Mouse (Mus musculus) CH12.LX (cell line): ENCODE data around the gene Tmem170b. TPM values are rescaled to one million over a fixed set of nuclear protein-coding genes. Genes with fewer than 3 reads are reported as not detected.

Experiments
- DNase-seq: peaks from one replicate; pipeline ENCODE4 v3.0.0-alpha.2; 2013; ENCODE audit errors: extremely low read depth
- H3K27ac ChIP-seq: 2 replicates; pipeline ENCODE4 v1.5.1; 2012; ENCODE audit warnings: low read depth, mild to moderate bottlenecking, control low read depth, moderate library complexity; ENCODE audit not compliant: insufficient read depth
- H3K27me3 ChIP-seq: replicated peaks from 2 replicates; pipeline ENCODE3; 2012; ENCODE audit warnings: inconsistent platforms
- H3K36me3 ChIP-seq, 2 experiments: replicated peaks in 1 of 2; 2 replicates each; pipeline versions ENCODE3 to v1.6.1; 2012; ENCODE audit warnings: inconsistent platforms in 1 of 2, low read length in 1 of 2, mild to moderate bottlenecking in 1 of 2, mixed read lengths in 1 of 2, moderate library complexity in 1 of 2; ENCODE audit not compliant: control insufficient read depth in 1 of 2, insufficient read depth in 1 of 2
- H3K4me1 ChIP-seq, 2 experiments: 2 replicates each; pipeline ENCODE4 v1.6.1; 2012; ENCODE audit warnings: inconsistent platforms in 1 of 2, moderate library complexity in 1 of 2; ENCODE audit not compliant: insufficient read depth in 2 of 2, control insufficient read depth in 1 of 2
- H3K4me2 ChIP-seq: 2 replicates; pipeline ENCODE4 v1.6.1; 2012; ENCODE audit warnings: low read depth, mild to moderate bottlenecking, control low read depth; ENCODE audit not compliant: poor library complexity, insufficient read depth, severe bottlenecking
- H3K4me3 ChIP-seq, 3 experiments: fragments of 150-350 bp in 1 of 3; sonication (generic) in 1 of 3; replicated peaks in 1 of 3; 2 replicates each; pipeline versions ENCODE3 to v1.5.1; 2011 to 2012; ENCODE audit warnings: low read depth in 2 of 3, low read length in 2 of 3, mild to moderate bottlenecking in 2 of 3, moderate library complexity in 2 of 3, control low read depth in 1 of 3, improper control_type of control experiment in 1 of 3, inconsistent platforms in 1 of 3, mixed read lengths in 1 of 3; ENCODE audit not compliant: poor library complexity in 1 of 3
- H3K79me2 ChIP-seq: replicated peaks from 2 replicates; pipeline ENCODE4 v1.6.1; 2012; ENCODE audit warnings: mild to moderate bottlenecking, moderate library complexity; ENCODE audit not compliant: control insufficient read depth, poor library complexity, insufficient read depth, severe bottlenecking; ENCODE audit errors: extremely low read depth
- H3K9ac ChIP-seq: 2 replicates; pipeline ENCODE4 v1.6.1; 2012; ENCODE audit warnings: low read depth, mild to moderate bottlenecking, control low read depth, moderate library complexity; ENCODE audit not compliant: insufficient read depth
- H3K9me3 ChIP-seq: replicated peaks from 2 replicates; pipeline ENCODE3; 2012; ENCODE audit warnings: low read length, inconsistent platforms, mixed read lengths
- CHD1 ChIP-seq: IDR thresholded peaks from 2 replicates; pipeline ENCODE4 v1.6.1; 2012; ENCODE audit warnings: low read depth, low read length, improper control_type of control experiment, inconsistent platforms
- CHD2 ChIP-seq: IDR thresholded peaks from 2 replicates; pipeline ENCODE4 v1.6.1; 2011; ENCODE audit warnings: low read length, improper control_type of control experiment
- CTCF ChIP-seq, 2 experiments: IDR thresholded peaks in 1 of 2; conservative IDR thresholded peaks in 1 of 2; 2 replicates each; pipeline ENCODE4 v1.5.1; 2011 to 2012; ENCODE audit warnings: low read depth in 2 of 2, low read length in 2 of 2, improper control_type of control experiment in 1 of 2, inconsistent platforms in 1 of 2, mild to moderate bottlenecking in 1 of 2, moderate library complexity in 1 of 2
- E2F4 ChIP-seq: IDR thresholded peaks from 2 replicates; pipeline ENCODE4 v1.6.1; 2011; ENCODE audit warnings: low read depth, low read length, improper control_type of control experiment; ENCODE audit not compliant: insufficient replicate concordance
- ELF1 ChIP-seq: IDR thresholded peaks from 2 replicates; pipeline ENCODE4 v1.6.1; 2014; ENCODE audit warnings: low read depth, mild to moderate bottlenecking, inconsistent platforms, low read length, improper control_type of control experiment
- EP300 ChIP-seq: IDR thresholded peaks from 2 replicates; pipeline ENCODE4 v1.6.1; 2011; ENCODE audit warnings: low read length, improper control_type of control experiment
- ETS1 ChIP-seq: conservative IDR thresholded peaks from 2 replicates; pipeline ENCODE4 v1.6.1; 2012; ENCODE audit warnings: low read depth, mild to moderate bottlenecking, inconsistent platforms, low read length, improper control_type of control experiment, moderate library complexity
- GABPA ChIP-seq: IDR thresholded peaks from 2 replicates; pipeline ENCODE4 v1.6.1; 2012; ENCODE audit warnings: low read depth, low read length, improper control_type of control experiment, inconsistent platforms; ENCODE audit not compliant: insufficient replicate concordance
- HCFC1 ChIP-seq: IDR thresholded peaks from 2 replicates; pipeline ENCODE4 v1.6.1; 2012; ENCODE audit warnings: low read depth, mild to moderate bottlenecking, inconsistent platforms, low read length, improper control_type of control experiment
- KAT2A ChIP-seq: IDR thresholded peaks from 2 replicates; pipeline ENCODE4 v1.6.1; 2012; ENCODE audit warnings: low read length, improper control_type of control experiment, inconsistent platforms; ENCODE audit not compliant: insufficient replicate concordance
- MAFK ChIP-seq: IDR thresholded peaks from 2 replicates; pipeline ENCODE4 v1.6.1; 2011; ENCODE audit warnings: low read length, improper control_type of control experiment; ENCODE audit not compliant: insufficient replicate concordance
- MAX ChIP-seq: IDR thresholded peaks from 2 replicates; pipeline ENCODE4 v1.6.1; 2011; ENCODE audit warnings: low read length, improper control_type of control experiment
- MAZ ChIP-seq: IDR thresholded peaks from 2 replicates; pipeline ENCODE4 v1.6.1; 2012; ENCODE audit warnings: low read depth, mild to moderate bottlenecking, inconsistent platforms, low read length, improper control_type of control experiment, moderate library complexity
- MXI1 ChIP-seq: IDR thresholded peaks from 2 replicates; pipeline ENCODE4 v1.6.1; 2011; ENCODE audit warnings: mild to moderate bottlenecking, low read depth, low read length, improper control_type of control experiment
- MYC ChIP-seq: IDR thresholded peaks from 2 replicates; pipeline ENCODE4 v1.6.1; 2011; ENCODE audit warnings: low read depth, mild to moderate bottlenecking, improper control_type of control experiment, low read length
- NELFE ChIP-seq: IDR thresholded peaks from 2 replicates; pipeline ENCODE4 v1.6.1; 2011; ENCODE audit warnings: low read depth, low read length, improper control_type of control experiment
- NRF1 ChIP-seq: IDR thresholded peaks from 2 replicates; pipeline ENCODE4 v1.6.1; 2014; ENCODE audit warnings: low read depth, mild to moderate bottlenecking, inconsistent platforms, low read length, improper control_type of control experiment, moderate library complexity
- PAX5 ChIP-seq: IDR thresholded peaks from 2 replicates; pipeline ENCODE4 v1.6.1; 2012; ENCODE audit warnings: low read length, inconsistent platforms, mixed read lengths
- POLR2A ChIP-seq: IDR thresholded peaks from 2 replicates; pipeline ENCODE4 v1.6.1; 2011; ENCODE audit warnings: low read depth, mild to moderate bottlenecking, improper control_type of control experiment, low read length
- POLR2AphosphoS2 ChIP-seq: IDR thresholded peaks from 2 replicates; pipeline ENCODE4 v1.6.1; 2011; ENCODE audit warnings: low read depth, low read length, improper control_type of control experiment
- RAD21 ChIP-seq: IDR thresholded peaks from 2 replicates; pipeline ENCODE4 v1.6.1; 2011; ENCODE audit warnings: low read depth, mild to moderate bottlenecking, low read length, improper control_type of control experiment, moderate library complexity
- SIN3A ChIP-seq: IDR thresholded peaks from 2 replicates; pipeline ENCODE4 v1.6.1; 2012; ENCODE audit warnings: low read length, improper control_type of control experiment, inconsistent platforms
- TBP ChIP-seq: conservative IDR thresholded peaks from 2 replicates; pipeline ENCODE4 v1.6.1; 2011; ENCODE audit warnings: low read depth, low read length, improper control_type of control experiment
- TCF12 ChIP-seq: IDR thresholded peaks from 2 replicates; pipeline ENCODE4 v1.6.1; 2014; ENCODE audit warnings: low read depth, mild to moderate bottlenecking, inconsistent platforms, low read length, improper control_type of control experiment
- UBTF ChIP-seq: IDR thresholded peaks from 2 replicates; pipeline ENCODE4 v1.6.1; 2012; ENCODE audit warnings: low read depth, mild to moderate bottlenecking, inconsistent platforms, low read length, improper control_type of control experiment, moderate library complexity
- USF2 ChIP-seq: conservative IDR thresholded peaks from 2 replicates; pipeline ENCODE4 v1.6.1; 2011; ENCODE audit warnings: low read depth, low read length, improper control_type of control experiment
- ZC3H11A ChIP-seq: IDR thresholded peaks from 2 replicates; pipeline ENCODE4 v1.6.1; 2012; ENCODE audit warnings: low read depth, mild to moderate bottlenecking, inconsistent platforms, low read length, improper control_type of control experiment
- ZMIZ1 ChIP-seq: IDR thresholded peaks from 2 replicates; pipeline ENCODE4 v1.6.1; 2012; ENCODE audit warnings: low read depth, mild to moderate bottlenecking, inconsistent platforms, low read length, improper control_type of control experiment
- dilution Hi-C: fragments of 300-500 bp; cut with MboI; formaldehyde crosslinking; loops from 2 replicates; pipeline ENCODE4 v1.14.3; 2020; ENCODE audit warnings: low sequenced_read_pairs; ENCODE audit not compliant: extremely low pct_unique_long_range_greater_than_20kb, extremely low pct_ligation_motif_present
- in situ Hi-C: fragments of 300-500 bp; cut with MboI; formaldehyde crosslinking; loops from 3 replicates; pipeline ENCODE4 v1.14.3; 2019; ENCODE audit warnings: low sequenced_read_pairs, low pct_ligation_motif_present, low pct_unique_long_range_greater_than_20kb, mixed read lengths
- polyA plus RNA-seq: library from polyadenylated mRNA; unstranded; fragments of >175 nt; gene quantifications from 2 replicates; pipeline ENCODE4 v1.2.1, GENCODE M21; 2012; ENCODE audit warnings: low read depth; ENCODE audit not compliant: insufficient read length
- total RNA-seq, 2 experiments: library from RNA; depleted of rRNA; stranded (reverse); fragments of 300-350 nt in 1 of 2; fragments of >200 nt in 1 of 2; gene quantifications; 2 replicates each; pipeline ENCODE4 v1.2.3; 2012 to 2014

Tmem170b gene
- total and polyA plus RNA-seq, 3 experiments, result 5.0 to 5.9 (median 5.5) TPM

DNA sequence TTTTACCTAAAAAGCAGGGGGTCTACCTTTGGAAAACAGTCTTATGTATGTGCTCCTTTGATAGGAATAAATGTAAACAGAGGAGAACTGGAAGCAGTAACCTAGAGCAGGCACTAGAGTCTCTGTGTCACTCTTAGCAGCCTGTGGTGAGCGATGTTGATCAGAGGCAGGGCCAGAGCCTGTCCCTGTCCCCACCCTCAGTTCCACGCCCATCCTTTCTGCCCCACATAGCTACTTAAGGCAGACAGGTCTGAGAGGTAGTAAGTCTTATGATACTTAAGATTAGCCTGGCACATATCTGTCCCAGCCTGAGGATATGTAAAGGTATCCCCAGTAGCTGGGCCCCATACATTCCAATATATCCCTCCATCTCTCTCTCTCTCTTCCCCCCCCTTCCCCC lies 2.9 kb downstream of the Tmem170b start:
- in situ Hi-C loops, result no loop called here
- H3K4me3 ChIP-seq, result no peak overlapping the region
- H3K79me2 ChIP-seq, result peaks cover 17% of the 10 kb centered on the region
- no peak for DNase-seq
- no peaks in the 10 kb centered on the region for H3K9me3 ChIP-seq
- H3K36me3 ChIP-seq, result peaks cover 0 to 7% of the 10 kb centered on the region in 2 experiments
- dilution Hi-C loops, result no loop called here
- peaks cover 6 to 49% of the 10 kb centered on the region in 2 experiments for H3K4me1 ChIP-seq
- no peaks in the 10 kb centered on the region for H3K27me3 ChIP-seq
- no peak overlapping the region for H3K4me2 ChIP-seq
- H3K9ac ChIP-seq, result no peak overlapping the region
- TF ChIP-seq POLR2AphosphoS2 (no peak), UBTF (no peak), POLR2A (no peak), MAX (no peak), NRF1 (no peak), TCF12 (no peak), USF2 (no peak), CHD1 (no peak), MAZ (no peak), CHD2 (no peak), TBP (no peak), GABPA (no peak), SIN3A (no peak), PAX5 (no peak), CTCF (conservative IDR thresholded peaks at IDR 0.05 in 1 of 2, IDR thresholded peaks at IDR 0.05 in 1 of 2; ENCODE audit: low read depth in 2 of 2, low read length in 2 of 2) (no peak), ZC3H11A (no peak), ELF1 (no peak), NELFE (no peak), E2F4 (no peak)
- H3K27ac ChIP-seq, result no peak overlapping the region

DNA sequence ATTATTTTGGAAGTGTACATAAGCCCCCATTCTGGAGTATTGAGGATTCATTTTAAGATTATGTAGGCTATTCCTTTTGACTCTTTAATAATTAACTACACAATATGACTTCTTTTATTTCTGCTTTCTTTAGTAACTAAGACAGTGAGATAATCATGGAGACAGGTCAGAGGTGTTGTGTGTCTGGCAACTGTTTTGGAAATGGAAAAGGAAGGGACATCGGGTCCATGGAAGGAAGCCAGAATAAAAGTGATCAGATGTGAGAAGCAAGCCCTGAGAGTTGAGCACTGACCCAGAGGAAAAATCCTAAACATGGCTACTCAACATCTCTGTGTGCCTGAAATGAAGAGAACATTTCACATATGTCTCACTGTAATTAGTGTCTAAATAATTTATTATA lies 5.3 kb downstream of the Tmem170b start:
- in situ Hi-C loops, result no loop called here
- Histone ChIP-seq H3K27me3 (no peaks in the 10 kb centered on the region), H3K4me1 (peaks cover 17 to 60% of the 10 kb centered on the region in 2 experiments), H3K9ac (no peak overlapping the region), H3K27ac (no peak overlapping the region), H3K4me2 (no peak overlapping the region), H3K36me3 (peaks cover 0 to 9% of the 10 kb centered on the region in 2 experiments), H3K4me3 (no peak overlapping the region), H3K79me2 (peaks cover 20% of the 10 kb centered on the region), H3K9me3 (no peaks in the 10 kb centered on the region)
- dilution Hi-C loops, result no loop called here
- TF ChIP-seq KAT2A (no peak), MXI1 (no peak), MAFK (no peak), POLR2A (no peak), MYC (no peak), HCFC1 (no peak), ZMIZ1 (no peak), POLR2AphosphoS2 (no peak), NELFE (no peak), USF2 (no peak), ETS1 (no peak), RAD21 (no peak), TCF12 (no peak), ELF1 (no peak), EP300 (no peak)
- DNase-seq, result no peak
